Mouse (Mus musculus) erythroblast, embryonic 14.5 days (primary cell): ENCODE data around the gene Dcaf7. TPM values are rescaled to one million over a fixed set of nuclear protein-coding genes. Genes with fewer than 3 reads are reported as not detected.

Experiments used
- H3K27me3 ChIP-seq: 2 replicates; pipeline ENCODE4 v1.6.1; 2012; ENCODE audit warnings: inconsistent platforms; ENCODE audit not compliant: control insufficient read depth
- H3K36me3 ChIP-seq: 2 replicates; pipeline ENCODE4 v1.6.1; 2012; ENCODE audit warnings: mild to moderate bottlenecking, inconsistent platforms; ENCODE audit not compliant: control insufficient read depth
- H3K4me1 ChIP-seq: 2 replicates; pipeline ENCODE4 v1.6.1; 2012; ENCODE audit warnings: inconsistent platforms; ENCODE audit not compliant: control insufficient read depth
- H3K4me3 ChIP-seq: replicated peaks from 2 replicates; pipeline ENCODE3; 2012; ENCODE audit warnings: moderate library complexity, mild to moderate bottlenecking, inconsistent platforms
- H3K9me3 ChIP-seq: 2 replicates; pipeline ENCODE4 v1.6.1; 2012; ENCODE audit warnings: low read length, inconsistent platforms, mixed read lengths; ENCODE audit not compliant: control insufficient read depth
- GATA1 ChIP-seq: IDR thresholded peaks from 2 replicates; pipeline ENCODE4 v1.6.1; 2012; ENCODE audit warnings: low read length, inconsistent platforms, mixed read lengths
- TAL1 ChIP-seq: IDR thresholded peaks from 3 replicates; pipeline ENCODE4 v1.6.1; 2012; ENCODE audit warnings: low read length, inconsistent platforms, mixed read lengths
- polyA plus RNA-seq: library from polyadenylated mRNA; stranded (reverse); fragments of >175 nt; gene quantifications from 2 replicates; pipeline ENCODE4 v1.2.3, GENCODE M21; 2012

The Dcaf7 gene
- polyA plus RNA-seq, 1 experiment: 0.92 TPM

GRCm38 (mm10) chr11:106033491-106033919 is 3.2 kb upstream of the Dcaf7 start:
- Histone ChIP-seq H3K4me3 (no peak overlapping the region), H3K36me3 (peaks cover 3% of the 10 kb centered on the region), H3K9me3 (no peaks in the 10 kb centered on the region), H3K27me3 (no peaks in the 10 kb centered on the region), H3K4me1 (peaks cover 27% of the 10 kb centered on the region)
- TF ChIP-seq GATA1 (no peak), TAL1 (no peak)

GRCm38 (mm10) chr11:106034986-106035385 is 1.7 kb upstream of the Dcaf7 start:
- no peak overlapping the region for H3K4me3 ChIP-seq
- H3K27me3 ChIP-seq: no peaks in the 10 kb centered on the region

GRCm38 (mm10) chr11:106037418-106037751 is 713 bp downstream of the Dcaf7 start:
- Histone ChIP-seq H3K36me3 (peaks cover 15% of the 10 kb centered on the region), H3K4me1 (peaks cover 29% of the 10 kb centered on the region)
- TF ChIP-seq GATA1: no peak
- no peak for TF ChIP-seq TAL1

More at GRCm38 (mm10) chr11:106034986-106035385, 1.7 kb upstream of the Dcaf7 start:
- Histone ChIP-seq H3K4me1 (peaks cover 27% of the 10 kb centered on the region), H3K36me3 (peaks cover 13% of the 10 kb centered on the region), H3K9me3 (no peaks in the 10 kb centered on the region)
- TF ChIP-seq GATA1: no peak

GRCm38 (mm10) chr11:106044349-106044748 is 7.7 kb downstream of the Dcaf7 start:
- Histone ChIP-seq H3K4me1 (peaks cover 21% of the 10 kb centered on the region), H3K36me3 (peaks cover 44% of the 10 kb centered on the region), H3K4me3 (no peak overlapping the region), H3K27me3 (no peaks in the 10 kb centered on the region), H3K9me3 (no peaks in the 10 kb centered on the region)
- no peak for TF ChIP-seq GATA1
- TF ChIP-seq TAL1: no peak

More at GRCm38 (mm10) chr11:106037418-106037751, 713 bp downstream of the Dcaf7 start:
- H3K9me3 ChIP-seq: no peaks in the 10 kb centered on the region
- H3K27me3 ChIP-seq: no peaks in the 10 kb centered on the region
- H3K4me3 ChIP-seq: peak overlapping the region; percentile 87

- Histone ChIP-seq H3K27me3 (no peaks in the 10 kb centered on the region), H3K4me1 (peaks cover 21% of the 10 kb centered on the region), H3K36me3 (peaks cover 48% of the 10 kb centered on the region), H3K9me3 (no peaks in the 10 kb centered on the region), H3K4me3 (no peak overlapping the region)
- TF ChIP-seq GATA1: no peak
- TF ChIP-seq TAL1: no peak
These were observed 8.6 kb downstream of the Dcaf7 start for GRCm38 (mm10) chr11:106045256-106045655.

- TF ChIP-seq GATA1 (no peak), TAL1 (no peak)
- peaks cover 19% of the 10 kb centered on the region for H3K4me1 ChIP-seq
- H3K27me3 ChIP-seq: no peaks in the 10 kb centered on the region
- peaks cover 51% of the 10 kb centered on the region for H3K36me3 ChIP-seq
- no peak overlapping the region for H3K4me3 ChIP-seq
- no peaks in the 10 kb centered on the region for H3K9me3 ChIP-seq
These were observed 9.1 kb downstream of the Dcaf7 start for GRCm38 (mm10) chr11:106045780-106046179.

- no peaks in the 10 kb centered on the region for H3K9me3 ChIP-seq
- no peak overlapping the region for H3K4me3 ChIP-seq
- H3K27me3 ChIP-seq: no peaks in the 10 kb centered on the region
- peaks cover 59% of the 10 kb centered on the region for H3K36me3 ChIP-seq
- no peak for TF ChIP-seq TAL1
- TF ChIP-seq GATA1: no peak
- H3K4me1 ChIP-seq: peaks cover 19% of the 10 kb centered on the region
These were observed 9.9 kb downstream of the Dcaf7 start for GRCm38 (mm10) chr11:106046584-106046983.

- Histone ChIP-seq H3K4me3 (no peak overlapping the region), H3K27me3 (no peaks in the 10 kb centered on the region), H3K9me3 (no peaks in the 10 kb centered on the region), H3K4me1 (peaks cover 49% of the 10 kb centered on the region), H3K36me3 (peaks cover 95% of the 10 kb centered on the region)
- no peak for TF ChIP-seq GATA1
- no peak for TF ChIP-seq TAL1
These were observed 17.2 kb downstream of the Dcaf7 start for GRCm38 (mm10) chr11:106053921-106054320.

- Histone ChIP-seq H3K4me1 (peaks cover 49% of the 10 kb centered on the region), H3K4me3 (no peak overlapping the region), H3K9me3 (no peaks in the 10 kb centered on the region), H3K27me3 (no peaks in the 10 kb centered on the region), H3K36me3 (peaks cover 95% of the 10 kb centered on the region)
- TF ChIP-seq GATA1: no peak
- no peak for TF ChIP-seq TAL1
These were observed 17.9 kb downstream of the Dcaf7 start for GRCm38 (mm10) chr11:106054600-106054999.

- TF ChIP-seq GATA1 (no peak), TAL1 (no peak)
- H3K36me3 ChIP-seq: peaks cover 98% of the 10 kb centered on the region
- no peak overlapping the region for H3K4me3 ChIP-seq
- peaks cover 53% of the 10 kb centered on the region for H3K4me1 ChIP-seq
- H3K27me3 ChIP-seq: no peaks in the 10 kb centered on the region
- no peaks in the 10 kb centered on the region for H3K9me3 ChIP-seq
These were observed 18.7 kb downstream of the Dcaf7 start for GRCm38 (mm10) chr11:106055341-106055740.
